Mouse (Mus musculus): ENCODE measurements around the gene Slu7.

The Slu7 gene

DNA sequence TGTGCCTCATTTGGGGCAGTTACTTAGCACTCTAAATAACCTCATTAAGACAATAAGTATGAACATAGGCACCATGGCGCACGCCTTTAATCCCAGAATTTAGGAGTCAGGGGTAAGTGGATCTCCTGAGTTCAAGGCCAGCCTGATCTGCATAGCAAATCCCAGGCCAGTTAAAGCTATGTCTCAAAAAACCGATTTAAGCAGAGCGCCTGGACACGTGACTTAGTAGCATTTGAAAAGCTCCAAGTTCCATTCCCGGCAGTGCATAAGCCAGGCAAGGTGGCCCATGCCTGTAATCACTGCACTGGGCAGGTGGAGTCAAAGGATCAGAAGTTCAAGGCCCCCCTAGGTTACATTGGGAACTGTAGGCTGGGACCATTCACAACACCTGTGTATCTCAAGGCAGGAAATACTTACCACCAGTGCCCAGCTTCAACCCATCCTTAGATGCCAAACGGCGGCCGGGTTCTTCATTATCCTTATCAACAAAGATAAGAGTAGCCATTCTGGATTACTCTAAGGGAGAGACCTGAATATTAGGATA, 8.3 kb upstream of the Slu7 start:
- no peak for DNase-seq (ENCODE audit: low read depth)

DNA sequence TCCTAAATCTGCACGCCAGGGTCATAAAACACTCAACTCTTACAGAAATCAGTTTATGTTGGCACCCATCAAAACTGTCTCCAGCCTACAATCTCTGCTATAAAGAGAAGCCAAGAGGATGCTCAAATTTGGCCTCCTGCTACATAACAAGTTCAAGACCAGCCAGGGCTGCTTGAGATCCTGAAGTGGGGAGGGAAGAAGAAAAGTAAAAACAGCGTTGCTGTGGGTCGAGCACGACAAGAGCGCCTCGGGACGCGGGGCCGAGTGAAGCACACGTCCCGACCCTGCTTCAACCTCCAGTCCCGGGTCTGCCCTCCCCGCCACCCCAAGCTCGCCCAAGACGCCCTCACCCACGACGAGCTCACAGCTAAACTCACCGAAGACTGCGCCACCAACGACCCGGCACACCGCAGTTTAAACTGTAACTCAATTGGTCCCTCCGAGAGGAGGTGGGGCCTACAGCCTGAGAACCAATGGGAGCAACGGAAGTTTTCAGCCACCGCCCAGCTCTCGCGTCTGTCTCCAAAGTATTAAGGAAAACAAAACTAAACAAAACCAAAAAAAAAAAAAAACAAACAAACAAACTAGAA, 7.6 kb upstream of the Slu7 start, which contains the start of gene Pttg1:
Pttg1 (minus strand) TSS at position 428 of the 590 bp plus-strand sequence.
- peak; percentile 76 for DNase-seq (ENCODE audit: low read depth)

DNA sequence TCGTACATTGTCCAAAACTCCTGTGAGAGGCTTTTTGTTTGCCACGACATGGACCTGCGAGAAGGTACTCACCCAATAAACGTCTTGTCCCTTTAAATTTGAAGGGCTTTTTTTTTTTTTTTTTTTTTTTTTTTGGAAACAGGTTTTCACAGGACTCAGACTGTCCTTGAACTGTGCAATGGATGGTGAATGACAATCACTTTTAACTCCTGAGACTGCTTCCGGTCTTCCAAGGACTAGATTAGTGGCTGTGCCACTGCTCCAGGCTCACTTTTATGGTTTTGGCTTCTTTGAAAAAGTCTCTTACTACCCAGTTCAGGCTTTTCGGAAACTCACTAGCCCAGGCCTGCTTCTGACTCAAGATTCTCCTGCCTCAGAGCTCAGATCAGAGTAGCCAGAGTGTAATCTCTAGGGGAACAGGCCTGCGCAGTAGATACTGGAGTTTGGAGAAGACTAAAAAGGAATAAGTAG, 7.1 kb upstream of the Slu7 start:
- no peak for DNase-seq (ENCODE audit: low read depth)

DNA sequence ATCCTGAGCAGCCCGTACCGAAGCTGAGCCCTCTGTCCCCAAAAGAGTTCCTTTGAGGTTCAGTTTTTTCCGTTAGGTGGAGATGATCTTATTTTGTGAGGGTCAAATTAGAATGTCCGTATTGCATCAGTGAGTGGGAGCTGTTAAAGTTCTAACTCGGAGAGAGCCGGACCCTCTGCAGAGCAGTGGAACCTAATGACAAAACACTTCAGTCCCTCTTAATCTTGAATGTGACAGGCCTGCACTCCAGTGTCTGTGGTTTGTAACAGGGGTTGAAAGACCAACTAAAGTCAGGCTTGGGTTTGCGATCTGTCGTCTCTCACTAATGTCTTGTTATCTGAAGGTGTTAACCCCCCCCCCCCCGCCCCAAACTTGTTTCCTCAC, 472 bp downstream of the Slu7 start:
- no peak for DNase-seq (ENCODE audit: low read depth)

DNA sequence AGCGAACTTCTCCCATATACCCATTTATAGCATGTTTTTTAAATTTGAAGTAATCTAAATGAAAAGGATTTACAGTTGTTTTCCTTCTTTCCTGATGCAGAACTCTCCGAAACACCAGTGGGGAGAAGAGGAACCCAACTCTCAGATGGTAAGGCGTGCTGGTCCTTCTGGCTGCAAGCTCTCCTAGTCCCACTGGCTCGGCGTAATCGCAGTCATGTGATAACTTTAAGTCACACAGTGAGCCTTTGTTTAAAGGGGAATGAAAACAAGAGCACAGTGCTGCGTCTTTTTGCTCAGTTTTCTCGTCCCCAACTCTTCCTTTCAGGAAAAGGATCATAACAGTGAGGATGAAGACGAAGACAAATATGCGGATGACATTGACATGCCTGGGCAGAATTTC, 7.6 kb downstream of the Slu7 start:
- DNase-seq (ENCODE audit: low read depth): no peak

DNA sequence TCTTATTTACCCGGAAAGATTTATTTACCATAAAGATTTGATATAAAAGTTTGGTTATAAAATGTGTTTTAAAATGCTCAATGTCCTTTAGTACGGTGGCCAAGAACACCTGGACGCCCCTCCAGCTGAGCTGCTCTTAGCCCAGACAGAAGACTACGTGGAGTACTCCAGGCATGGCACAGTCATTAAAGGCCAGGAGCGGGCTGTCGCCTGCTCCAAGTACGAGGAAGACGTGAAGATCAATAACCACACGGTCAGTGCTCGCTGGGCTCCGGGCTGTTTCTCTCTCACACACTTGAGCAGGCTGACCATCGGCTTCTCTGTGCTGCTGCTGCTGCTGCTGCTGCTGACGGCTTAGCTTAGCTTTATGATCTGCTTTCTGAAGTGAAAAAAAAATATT, 9.6 kb downstream of the Slu7 start:
- DNase-seq (ENCODE audit: low read depth): no peak

DNA sequence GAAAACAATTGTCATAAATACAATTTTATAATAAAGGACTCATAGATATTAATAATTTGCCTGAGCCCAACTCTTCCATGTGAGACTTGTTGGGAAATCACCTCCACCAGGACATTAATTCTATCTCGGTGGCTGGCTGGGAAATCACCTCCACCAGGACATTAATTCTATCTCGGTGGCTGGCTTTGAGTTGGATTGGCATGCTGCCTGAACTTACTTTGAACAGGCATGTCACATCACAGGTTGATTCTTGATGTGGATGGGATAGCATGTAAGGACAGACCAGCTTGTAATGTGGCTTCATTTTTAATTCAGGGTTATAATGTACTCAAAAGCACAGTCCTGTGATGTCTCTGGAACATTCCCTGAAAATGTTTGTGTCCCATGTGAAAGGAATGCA, 16.4 kb downstream of the Slu7 start:
- DNase-seq (ENCODE audit: low read depth): no peak

DNA sequence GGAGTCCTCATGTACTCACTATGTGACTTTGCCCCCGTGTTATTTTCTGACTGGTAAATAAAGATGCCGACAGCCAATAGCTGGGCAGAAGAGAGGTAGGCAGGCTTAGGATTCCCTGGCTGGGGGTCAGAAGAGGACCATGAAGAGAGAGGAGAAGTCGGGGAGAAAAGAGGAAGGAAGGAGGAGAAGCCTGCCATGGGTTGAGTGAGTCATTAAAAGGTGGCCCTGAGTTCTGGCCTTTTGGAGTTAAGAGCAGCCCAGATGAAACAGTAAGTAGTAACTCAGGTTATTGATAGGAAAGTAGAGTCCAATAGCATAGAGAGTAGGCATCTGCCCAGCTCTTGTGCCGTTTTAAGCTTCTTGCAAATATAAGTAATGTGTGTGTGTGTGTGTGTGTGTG, 17.8 kb downstream of the Slu7 start:
- no peak for DNase-seq (ENCODE audit: low read depth)

DNA sequence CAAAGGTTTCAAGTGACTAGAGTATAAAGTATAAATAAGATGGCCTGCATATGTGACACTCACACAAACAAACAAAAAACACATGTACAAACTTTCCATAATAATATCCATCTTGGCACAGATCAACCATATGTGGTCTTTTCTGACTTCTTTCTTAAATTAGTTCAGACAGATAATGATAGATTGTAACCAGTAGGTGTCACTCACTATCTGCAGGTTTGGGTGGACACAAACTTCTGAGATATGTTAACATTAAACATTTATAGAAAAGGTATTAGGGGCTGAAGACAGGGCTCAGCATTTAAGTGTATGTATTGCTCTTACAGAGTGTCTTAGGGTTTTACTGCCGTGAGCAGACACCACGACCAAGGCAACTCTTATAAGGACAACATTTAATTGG, 18.7 kb downstream of the Slu7 start:
- DNase-seq (ENCODE audit: low read depth): no peak

DNA sequence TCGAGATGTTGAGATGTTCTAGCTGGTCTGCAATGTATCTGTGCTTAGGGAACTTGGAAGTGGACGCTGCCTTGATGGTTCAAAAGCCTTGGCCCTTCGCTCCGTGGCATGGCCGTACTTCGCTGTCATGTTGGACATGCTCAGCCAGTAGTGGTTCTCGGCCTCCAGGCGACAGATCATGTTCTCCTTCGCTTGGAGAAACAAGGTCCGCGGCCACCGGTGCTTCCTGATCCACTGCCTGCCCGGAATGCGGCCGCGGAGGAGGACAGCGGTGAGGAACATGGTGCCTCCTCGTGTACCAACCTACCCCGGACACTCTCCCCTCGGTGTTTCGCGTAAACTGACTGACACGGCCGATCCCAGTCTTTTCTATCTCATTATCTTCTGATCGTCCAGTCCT, 29.7 kb downstream of the Slu7 start:
- DNase-seq (ENCODE audit: low read depth): no peak

DNA sequence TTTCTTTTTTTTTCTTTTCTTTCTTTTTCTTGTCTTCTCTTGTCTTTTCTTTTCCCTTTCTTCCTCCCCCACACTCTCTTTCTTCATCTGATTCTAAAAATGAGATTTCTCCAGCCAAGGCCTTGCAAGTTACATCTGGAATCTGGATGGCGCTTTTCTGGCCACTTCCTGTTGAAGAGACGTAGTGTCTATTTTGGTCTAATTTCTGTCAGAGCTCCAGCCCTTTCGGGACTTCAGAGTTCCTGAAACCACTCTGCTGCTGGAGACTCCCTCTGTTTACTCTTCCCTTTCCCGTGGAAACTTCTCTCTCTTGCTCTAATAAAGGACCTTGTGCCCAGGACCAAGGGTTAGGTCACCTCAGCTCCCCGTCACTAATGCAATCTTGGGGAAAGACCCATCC, 36.6 kb downstream of the Slu7 start:
- no peak for DNase-seq (ENCODE audit: low read depth)

DNA sequence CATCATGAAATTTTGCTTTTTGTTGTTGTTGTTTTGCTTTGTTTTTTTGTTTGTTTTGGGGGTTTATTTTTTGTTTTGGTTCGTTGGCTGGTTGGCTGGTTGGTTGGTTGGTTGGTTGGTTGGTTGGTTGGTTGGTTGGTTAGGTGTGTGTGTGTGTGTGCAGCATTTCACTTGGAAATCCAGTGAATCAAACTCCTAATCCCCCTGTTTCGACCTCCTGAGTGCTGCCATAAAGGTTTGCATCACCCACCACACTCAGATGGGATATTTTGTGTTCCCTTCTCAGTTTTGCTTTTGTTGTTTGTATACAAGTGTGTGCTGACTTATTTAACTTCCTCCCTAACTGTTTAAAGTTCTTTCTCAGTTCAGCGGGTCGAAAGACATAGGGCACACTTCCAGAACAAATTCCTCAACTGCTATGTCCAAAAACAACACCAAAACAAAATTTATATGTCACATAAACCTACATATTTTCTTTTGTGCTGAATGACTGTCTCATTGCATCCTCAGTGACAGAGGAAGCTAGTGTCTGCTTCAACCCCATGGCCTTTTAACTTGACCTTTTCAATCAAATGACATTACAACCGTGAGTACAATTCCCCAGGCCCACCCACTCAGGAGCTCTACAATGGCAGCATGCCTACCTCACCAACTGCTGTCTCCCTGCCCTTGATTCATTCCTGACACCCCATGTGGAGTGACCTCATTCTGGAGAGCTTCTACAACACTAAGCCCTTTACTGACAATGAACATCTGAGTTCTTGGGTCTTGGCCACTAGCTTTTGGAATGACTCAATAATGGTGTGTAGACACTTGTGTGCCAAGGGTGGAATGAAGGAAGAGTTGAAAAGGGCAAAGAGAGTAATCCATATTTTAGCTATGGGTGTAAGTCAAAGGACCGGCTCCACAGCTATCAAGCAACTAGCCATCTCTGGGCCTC, 37.6 kb downstream of the Slu7 start:
- no peak for DNase-seq (ENCODE audit: low read depth)

DNA sequence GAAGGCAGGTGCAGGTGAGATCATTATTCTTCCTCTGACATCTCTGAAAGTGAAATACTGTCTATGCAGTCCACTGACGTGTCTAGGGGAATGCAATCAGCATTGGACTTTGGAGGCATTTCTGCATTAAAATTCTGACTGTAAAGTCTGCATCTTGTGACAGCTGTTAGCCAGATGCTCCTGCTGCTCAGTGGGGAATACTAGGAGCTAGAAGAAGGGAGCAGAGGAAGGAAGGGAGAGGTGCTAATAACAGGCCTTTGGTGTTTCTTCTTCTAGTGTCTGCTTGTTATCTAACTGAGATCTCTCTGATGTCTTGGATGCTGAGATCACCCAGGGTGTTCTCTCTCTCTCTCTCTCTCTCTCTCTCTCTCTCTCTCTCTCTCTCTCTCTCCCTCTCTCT, 39.6 kb downstream of the Slu7 start:
- DNase-seq (ENCODE audit: low read depth): no peak

DNA sequence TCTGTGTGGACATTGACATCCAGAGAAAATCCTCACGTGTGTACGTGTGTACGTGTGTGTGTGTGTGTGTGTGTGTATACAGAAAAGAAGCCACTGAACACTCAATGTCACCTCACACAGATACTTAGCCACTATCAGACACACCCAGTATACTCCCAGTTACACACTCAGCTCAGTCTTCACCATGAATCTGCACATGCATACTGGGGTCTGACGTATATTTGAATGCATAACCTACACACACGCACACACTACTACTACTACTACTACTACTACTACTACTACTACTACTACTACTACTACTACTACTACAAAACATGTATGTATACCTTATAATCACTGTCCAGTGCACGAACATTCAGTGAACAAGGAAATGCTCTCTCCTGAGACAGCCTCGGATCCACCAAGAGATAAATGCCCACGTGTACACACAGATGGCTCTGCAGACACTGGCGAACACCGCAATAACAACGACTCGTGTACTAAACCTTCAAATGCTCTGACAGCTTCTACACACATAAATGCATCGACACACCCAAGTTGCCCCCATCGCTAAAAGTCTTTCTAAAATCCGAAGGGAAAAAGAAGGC, 40.2 kb downstream of the Slu7 start:
- no peak for DNase-seq (ENCODE audit: low read depth)

DNA sequence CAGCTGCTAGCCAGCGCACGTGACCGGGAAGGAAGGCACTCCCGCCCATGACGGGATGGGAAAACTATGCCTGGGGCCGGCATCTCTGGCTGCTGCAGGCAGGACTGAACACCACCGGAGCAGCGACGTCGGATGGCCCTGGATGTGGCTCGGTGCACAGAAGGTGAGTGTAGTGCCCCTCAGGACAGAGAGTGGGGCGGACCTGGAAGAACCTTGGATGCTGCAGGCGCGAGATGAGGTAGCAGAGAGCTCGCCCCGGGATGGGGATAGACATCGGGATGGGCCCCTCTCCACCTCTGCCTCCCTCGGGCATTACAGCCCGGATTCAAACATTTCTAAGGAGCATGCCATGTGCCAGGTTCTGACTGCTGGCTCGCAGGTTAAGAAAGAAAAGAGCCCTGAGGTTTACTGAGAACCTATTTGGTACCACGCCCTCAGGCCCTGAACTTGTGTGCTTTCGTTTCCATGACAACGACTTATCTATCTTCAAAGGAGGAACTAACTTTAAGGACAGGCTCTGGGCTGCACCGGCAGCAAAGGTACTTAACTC, 40.8 kb downstream of the Slu7 start, which contains the start of gene C1qtnf2:
C1qtnf2 (plus strand) TSS at position 52 of the 550 bp plus-strand sequence.
- peak; percentile 32 for DNase-seq (ENCODE audit: low read depth)

DNA sequence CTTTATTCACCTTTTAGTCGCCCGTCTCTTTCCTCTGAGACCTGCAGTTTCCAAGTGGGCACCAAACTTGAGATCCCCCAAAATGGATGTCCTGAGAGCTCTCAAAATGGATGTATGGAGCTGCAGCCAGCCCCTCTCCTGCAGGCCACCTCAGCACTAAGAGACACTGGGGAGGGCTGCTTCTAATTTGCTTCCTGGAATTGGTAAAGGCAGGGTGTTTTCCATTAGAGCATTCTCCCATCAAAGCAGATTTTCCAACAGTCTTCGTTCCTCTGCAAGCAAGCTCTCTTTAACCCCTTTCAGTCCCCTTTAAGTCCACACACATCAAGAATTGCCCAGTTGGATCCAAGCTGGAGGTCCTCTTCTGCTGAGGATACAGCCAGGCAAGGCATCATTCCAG, 45.8 kb downstream of the Slu7 start:
- DNase-seq (ENCODE audit: low read depth): no peak

DNA sequence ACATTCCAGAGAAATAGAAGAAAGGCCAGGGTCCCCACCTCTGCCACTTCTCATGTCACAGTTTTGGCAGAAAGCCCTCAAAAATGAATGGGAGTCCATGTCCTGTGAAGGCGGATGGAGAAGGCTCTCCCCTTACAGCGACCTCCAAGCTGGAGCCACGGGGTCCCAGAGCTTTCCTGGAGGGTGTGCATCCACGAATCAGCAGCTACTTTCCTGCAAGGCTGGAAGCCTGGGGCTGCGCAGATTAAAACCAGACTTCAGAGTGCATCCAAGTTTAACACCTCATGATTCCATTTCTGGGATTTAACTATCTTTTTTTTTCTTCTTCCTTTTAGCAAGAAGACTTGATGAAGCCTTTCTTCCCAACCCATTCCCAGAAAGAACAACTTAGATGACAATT, 47.0 kb downstream of the Slu7 start:
- DNase-seq (ENCODE audit: low read depth): no peak

DNA sequence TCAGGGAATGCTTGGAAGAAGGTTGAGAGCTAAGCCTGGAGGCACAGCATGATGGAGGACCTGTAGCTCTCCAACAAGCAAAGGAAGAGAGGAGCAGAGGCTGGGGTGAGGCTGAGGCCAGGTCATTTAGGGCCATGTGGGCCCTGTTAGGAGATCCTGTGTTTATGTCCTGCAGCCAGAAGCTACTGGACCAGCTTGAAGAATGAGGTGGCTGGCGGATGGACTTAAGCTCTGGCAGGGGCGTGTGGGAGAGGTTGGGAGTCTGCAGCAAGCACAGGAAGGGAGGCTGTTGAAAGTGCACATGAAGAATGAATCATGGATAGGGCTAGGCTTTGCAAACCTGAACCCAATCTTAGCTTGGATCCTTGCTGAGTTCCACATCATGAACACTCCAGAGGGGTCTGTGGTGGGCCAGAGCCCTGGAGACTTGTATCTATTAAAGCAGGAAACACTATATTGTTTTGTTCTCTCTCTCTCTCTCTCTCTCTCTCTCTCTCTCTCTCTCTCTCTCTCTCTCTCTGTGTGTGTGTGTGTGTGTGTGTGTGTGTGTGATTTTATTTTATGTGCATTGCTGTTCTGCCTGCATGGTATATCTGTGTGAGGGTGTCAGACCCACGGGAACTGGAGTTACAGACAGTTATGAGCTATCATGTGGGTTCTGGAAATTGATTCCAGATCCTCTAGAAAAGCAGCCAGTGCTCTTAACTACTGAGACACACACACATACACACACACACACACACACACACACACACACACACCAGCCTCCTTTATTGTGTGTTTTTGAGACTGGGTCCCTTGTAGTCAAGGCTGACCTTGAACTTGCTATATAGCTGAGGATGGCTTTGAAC, 48.4 kb downstream of the Slu7 start:
- DNase-seq (ENCODE audit: low read depth): no peak

DNA sequence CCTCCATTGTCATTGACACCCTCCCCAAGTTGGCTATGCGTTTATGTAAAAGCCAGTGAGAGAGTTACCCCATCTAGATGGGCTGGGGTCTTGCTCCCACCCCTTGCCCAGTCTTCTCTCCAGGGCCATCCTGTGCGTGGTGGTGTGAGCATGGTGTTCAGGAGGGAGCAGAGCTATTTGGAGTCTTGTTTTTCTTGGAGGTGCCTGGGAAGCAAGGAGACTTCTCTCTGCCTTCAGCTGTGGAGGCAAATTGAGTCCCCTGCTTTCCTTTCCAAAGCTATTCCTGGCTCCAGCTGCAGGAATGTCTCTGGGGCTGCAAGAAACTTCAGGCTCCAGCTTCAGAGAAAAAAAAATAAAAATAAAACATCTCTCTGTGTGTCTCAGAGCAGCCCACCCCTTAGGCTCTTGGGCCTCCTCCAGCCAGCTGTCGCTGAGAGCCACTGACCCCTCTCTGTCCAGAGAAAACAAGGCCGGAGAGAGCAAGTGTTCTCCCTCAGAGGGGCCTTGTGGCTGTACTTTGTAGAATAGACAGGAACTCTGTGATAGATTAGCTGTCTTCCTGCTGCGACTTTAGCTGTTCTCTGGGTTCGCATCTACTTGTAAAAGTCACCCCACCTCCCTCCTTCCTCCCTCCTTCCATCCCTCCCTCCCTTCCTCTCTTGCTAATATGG, 49.7 kb downstream of the Slu7 start:
- no peak for DNase-seq (ENCODE audit: low read depth)

DNA sequence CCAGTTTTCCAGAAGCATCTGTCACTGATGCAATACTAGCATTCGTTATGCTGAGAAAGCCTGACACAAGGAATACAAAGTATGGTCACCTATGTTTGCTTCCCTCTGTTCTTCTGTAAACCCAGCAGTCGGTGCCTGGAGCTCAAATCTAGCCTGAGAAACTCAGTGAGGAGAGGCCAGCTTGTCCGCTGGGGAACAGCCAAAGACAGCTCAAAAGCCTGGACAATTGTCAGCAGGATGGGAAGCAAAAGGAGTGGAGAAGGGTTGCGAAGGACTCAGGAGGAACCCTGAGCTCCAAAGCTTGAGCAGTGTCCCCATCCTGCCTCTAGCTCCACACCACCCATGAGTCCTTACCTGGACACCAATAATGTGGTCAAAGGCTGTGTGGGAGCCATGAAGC, 50.5 kb downstream of the Slu7 start:
- no peak for DNase-seq (ENCODE audit: low read depth)

DNA sequence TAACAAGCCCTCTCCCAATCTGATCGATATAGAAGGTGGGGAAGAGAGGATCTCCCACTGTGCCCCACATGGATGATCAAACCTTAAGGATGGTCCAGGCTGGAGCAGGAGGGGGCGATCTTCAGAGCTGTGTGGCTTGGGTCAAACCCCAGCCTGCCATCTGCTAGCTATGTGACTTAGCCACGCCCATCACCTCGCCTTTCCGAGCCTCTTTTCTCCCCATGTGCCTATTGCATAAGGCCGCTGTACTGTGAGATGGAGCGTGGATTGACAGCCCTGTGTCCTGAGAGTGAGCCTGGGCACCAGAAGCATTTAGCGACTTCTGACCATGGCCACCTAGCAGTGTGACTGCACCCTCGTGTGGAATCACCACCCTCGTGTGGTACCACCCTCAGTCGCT, 51.1 kb downstream of the Slu7 start:
- no peak for DNase-seq (ENCODE audit: low read depth)

Data from c-Kit-positive CD71-negative TER-119-negative erythroid progenitor cells, embryonic 14.5 days (primary cell).